Mouse (Mus musculus): ENCODE results near the gene Xlr5b. TPM values are rescaled to one million over a fixed set of nuclear protein-coding genes. Genes with fewer than 3 reads are reported as not detected.
"Not testable (repeated sequence)": the region's sequence is repeated elsewhere in the genome, so short reads cannot be mapped to it uniquely, and the experiment has no call there.

The Xlr5b gene
- polyA plus RNA-seq (2015; fragmentation: Nextera tagmentation; extraction: Ambion mirVana), result not detected in 2 replicates

DNA sequence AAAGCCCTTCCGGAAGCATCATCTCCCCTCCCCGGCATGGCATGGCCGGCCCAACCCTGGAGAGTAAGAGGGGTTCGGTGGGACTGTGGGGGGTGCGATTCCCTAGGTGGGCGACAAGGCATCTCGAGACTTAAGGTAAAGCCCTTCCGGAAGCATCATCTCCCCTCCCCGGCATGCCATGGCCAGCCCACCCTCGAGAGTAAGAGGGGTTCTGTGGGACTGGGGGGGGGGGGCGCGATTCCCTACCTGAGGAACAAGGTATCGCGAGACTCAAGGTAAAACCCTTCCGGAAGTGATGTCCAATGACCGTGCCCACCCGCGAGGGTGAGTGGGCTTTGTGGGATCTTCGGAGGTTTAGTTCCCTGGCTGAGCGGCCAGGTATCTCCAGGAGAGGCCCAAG, at the start of gene Xlr5b:
Xlr5b (plus strand) TSS at position 301 of the 400 bp plus-strand sequence.
- not testable (repeated sequence) for H3K36me3 ChIP-seq (ENCODE audit: insufficient read depth, low read length); H3K4me1 ChIP-seq (ENCODE audit: insufficient read depth, low read depth, low read length); H3K9me3 ChIP-seq (ENCODE audit: low read length); DNase-seq (ENCODE audit: low spot score); ATAC-seq; H3K27ac ChIP-seq (ENCODE audit: low read length); H3K4me2 ChIP-seq (replicated peaks; ENCODE audit: low read depth, low read length); H3K27me3 ChIP-seq (replicated peaks; ENCODE audit: insufficient read depth, low read length); H3K4me3 ChIP-seq (ENCODE audit: low read depth, low read length); H3K9ac ChIP-seq (replicated peaks; ENCODE audit: low read depth)
- no CpG with 5 or more reads among the region's 20 CpGs for WGBS

DNA sequence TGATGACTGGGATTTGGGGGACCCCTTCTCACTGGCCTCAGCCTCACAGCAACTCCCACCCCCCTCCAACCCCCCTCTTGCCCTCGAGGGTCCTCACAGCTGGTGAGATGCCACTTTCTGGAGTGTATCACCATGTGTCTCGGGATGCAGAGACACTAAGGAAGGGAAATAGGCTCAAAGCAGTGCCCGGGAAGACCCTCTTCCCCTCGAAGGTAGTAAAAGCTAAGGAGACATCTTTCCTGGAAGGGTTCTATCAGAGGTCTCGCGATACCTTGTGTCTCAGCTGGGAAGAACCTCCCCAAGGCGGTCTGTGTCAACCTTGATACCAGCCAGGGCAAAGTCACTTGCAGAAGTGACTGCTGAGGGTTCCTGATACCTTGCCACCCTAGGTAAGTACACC, 31.8 kb upstream of the Xlr5b start, which contains the start of gene Gm14685:
Gm14685 (plus strand) TSS at position 301 of the 400 bp plus-strand sequence.
- not testable (repeated sequence) for H3K27ac ChIP-seq (ENCODE audit: low read length); H3K9ac ChIP-seq (replicated peaks; ENCODE audit: low read depth); H3K4me3 ChIP-seq (ENCODE audit: low read depth, low read length); DNase-seq (ENCODE audit: low spot score); H3K4me1 ChIP-seq (ENCODE audit: insufficient read depth, low read depth, low read length); ATAC-seq; H3K36me3 ChIP-seq (ENCODE audit: insufficient read depth, low read length); H3K9me3 ChIP-seq (ENCODE audit: low read length); H3K4me2 ChIP-seq (replicated peaks; ENCODE audit: low read depth, low read length); H3K27me3 ChIP-seq (replicated peaks; ENCODE audit: insufficient read depth, low read length)
- WGBS, result no CpG with 5 or more reads among the region's 7 CpGs

DNA sequence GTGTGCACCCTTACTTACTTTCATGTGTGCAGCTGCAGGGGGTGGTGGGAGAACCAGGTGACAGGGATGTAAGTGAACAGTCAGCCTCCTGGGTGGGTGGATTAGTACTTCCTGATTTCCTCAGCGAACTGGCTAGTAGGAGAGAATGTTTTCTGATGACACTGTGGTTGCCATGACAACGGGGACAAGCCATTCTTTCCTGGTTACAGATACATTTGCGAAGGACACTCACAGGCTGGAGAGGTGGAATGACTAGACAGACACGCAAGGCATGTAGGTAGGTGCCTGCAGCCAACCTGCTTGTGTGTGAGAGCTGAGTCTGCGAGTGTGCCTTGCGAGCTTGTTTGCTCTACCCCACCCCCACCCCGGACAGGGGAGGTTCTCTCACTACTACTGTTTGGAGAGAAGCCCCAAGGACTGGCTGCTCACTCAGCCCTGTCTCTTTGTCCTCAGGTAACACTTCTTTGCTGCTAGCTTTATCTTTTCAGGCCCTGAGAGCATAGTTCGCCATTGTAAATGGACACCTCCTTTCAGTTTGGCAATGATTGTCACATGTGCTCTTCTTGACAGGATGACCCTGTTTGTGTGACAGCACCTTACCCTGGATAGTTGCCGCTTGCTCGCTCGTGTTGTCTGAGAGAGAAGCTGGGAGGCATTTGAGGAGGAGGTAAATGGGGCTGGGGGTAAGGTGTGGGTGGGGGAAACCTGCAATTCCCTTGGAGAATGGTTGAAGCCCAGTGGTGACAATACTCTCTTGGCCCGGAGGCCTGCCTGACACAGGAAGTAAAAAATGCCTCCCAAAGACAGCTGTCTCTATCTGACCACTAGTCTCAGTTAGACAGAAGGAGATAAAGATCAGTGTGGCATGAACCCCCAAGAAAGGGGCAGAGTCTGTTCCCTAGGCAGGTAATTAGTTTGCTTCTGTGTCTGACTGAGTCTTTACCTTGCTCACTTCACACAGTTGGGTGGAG, 25.5 kb upstream of the Xlr5b start:
- H3K27me3 ChIP-seq (replicated peaks; ENCODE audit: insufficient read depth, low read length); H3K4me3 ChIP-seq (ENCODE audit: low read depth, low read length); H3K27ac ChIP-seq (ENCODE audit: low read length); H3K4me1 ChIP-seq (ENCODE audit: insufficient read depth, low read depth, low read length); H3K9me3 ChIP-seq (ENCODE audit: low read length); DNase-seq (ENCODE audit: low spot score); H3K4me2 ChIP-seq (replicated peaks; ENCODE audit: low read depth, low read length); H3K9ac ChIP-seq (replicated peaks; ENCODE audit: low read depth); H3K36me3 ChIP-seq (ENCODE audit: insufficient read depth, low read length): not testable (repeated sequence)
- WGBS, result no CpG with 5 or more reads among the region's 12 CpGs
- peak; percentile 85 for ATAC-seq

DNA sequence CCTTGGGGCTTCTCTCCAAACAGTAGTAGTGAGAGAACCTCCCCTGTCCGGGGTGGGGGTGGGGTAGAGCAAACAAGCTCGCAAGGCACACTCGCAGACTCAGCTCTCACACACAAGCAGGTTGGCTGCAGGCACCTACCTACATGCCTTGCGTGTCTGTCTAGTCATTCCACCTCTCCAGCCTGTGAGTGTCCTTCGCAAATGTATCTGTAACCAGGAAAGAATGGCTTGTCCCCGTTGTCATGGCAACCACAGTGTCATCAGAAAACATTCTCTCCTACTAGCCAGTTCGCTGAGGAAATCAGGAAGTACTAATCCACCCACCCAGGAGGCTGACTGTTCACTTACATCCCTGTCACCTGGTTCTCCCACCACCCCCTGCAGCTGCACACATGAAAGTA, 5.4 kb upstream of the Xlr5b start:
- not testable (repeated sequence) for H3K4me3 ChIP-seq (ENCODE audit: low read depth, low read length); DNase-seq (ENCODE audit: low spot score); H3K36me3 ChIP-seq (ENCODE audit: insufficient read depth, low read length); H3K27ac ChIP-seq (ENCODE audit: low read length); H3K4me2 ChIP-seq (replicated peaks; ENCODE audit: low read depth, low read length); H3K27me3 ChIP-seq (replicated peaks; ENCODE audit: insufficient read depth, low read length); H3K4me1 ChIP-seq (ENCODE audit: insufficient read depth, low read depth, low read length); H3K9ac ChIP-seq (replicated peaks; ENCODE audit: low read depth); H3K9me3 ChIP-seq (ENCODE audit: low read length)
- WGBS, result no CpG with 5 or more reads among the region's 7 CpGs
- peak; percentile 85 for ATAC-seq

DNA sequence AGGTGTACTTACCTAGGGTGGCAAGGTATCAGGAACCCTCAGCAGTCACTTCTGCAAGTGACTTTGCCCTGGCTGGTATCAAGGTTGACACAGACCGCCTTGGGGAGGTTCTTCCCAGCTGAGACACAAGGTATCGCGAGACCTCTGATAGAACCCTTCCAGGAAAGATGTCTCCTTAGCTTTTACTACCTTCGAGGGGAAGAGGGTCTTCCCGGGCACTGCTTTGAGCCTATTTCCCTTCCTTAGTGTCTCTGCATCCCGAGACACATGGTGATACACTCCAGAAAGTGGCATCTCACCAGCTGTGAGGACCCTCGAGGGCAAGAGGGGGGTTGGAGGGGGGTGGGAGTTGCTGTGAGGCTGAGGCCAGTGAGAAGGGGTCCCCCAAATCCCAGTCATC, 754 bp downstream of the Xlr5b start, which contains the start of gene DXBay18:
DXBay18 (minus strand) TSS at position 101 of the 400 bp plus-strand sequence.
- not testable (repeated sequence) for H3K27me3 ChIP-seq (replicated peaks; ENCODE audit: insufficient read depth, low read length); DNase-seq (ENCODE audit: low spot score); H3K4me3 ChIP-seq (ENCODE audit: low read depth, low read length); H3K27ac ChIP-seq (ENCODE audit: low read length); H3K9me3 ChIP-seq (ENCODE audit: low read length); ATAC-seq; H3K4me1 ChIP-seq (ENCODE audit: insufficient read depth, low read depth, low read length); H3K36me3 ChIP-seq (ENCODE audit: insufficient read depth, low read length); H3K9ac ChIP-seq (replicated peaks; ENCODE audit: low read depth); H3K4me2 ChIP-seq (replicated peaks; ENCODE audit: low read depth, low read length)
- WGBS, result no CpG with 5 or more reads among the region's 7 CpGs

DNA sequence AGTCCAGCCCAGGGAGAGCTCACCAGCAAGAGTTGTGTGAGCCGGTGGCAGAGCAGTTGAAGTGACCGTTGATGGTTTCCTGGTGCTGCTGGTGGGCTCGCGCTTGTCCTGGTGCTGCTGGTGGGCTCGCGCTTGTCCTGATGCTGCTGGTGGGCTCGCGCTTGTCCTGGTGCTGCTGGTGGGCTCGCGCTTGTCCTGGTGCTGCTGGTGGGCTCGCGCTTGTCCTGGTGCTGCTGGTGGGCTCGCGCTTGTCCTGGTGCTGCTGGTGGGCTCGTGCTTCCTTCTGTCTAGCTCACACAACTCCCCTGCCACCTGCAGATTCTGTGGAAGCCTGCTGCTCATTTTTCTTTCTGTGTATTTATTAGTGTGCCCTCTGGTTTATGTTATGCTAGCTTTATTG, 28.3 kb downstream of the Xlr5b start, which contains the start of gene Spin2d:
Spin2d (minus strand) TSS at position 101 of the 400 bp plus-strand sequence.
- not testable (repeated sequence) for H3K4me3 ChIP-seq (ENCODE audit: low read depth, low read length); H3K27ac ChIP-seq (ENCODE audit: low read length); ATAC-seq; H3K36me3 ChIP-seq (ENCODE audit: insufficient read depth, low read length); H3K9me3 ChIP-seq (ENCODE audit: low read length); H3K27me3 ChIP-seq (replicated peaks; ENCODE audit: insufficient read depth, low read length); DNase-seq (ENCODE audit: low spot score); H3K4me1 ChIP-seq (ENCODE audit: insufficient read depth, low read depth, low read length); H3K9ac ChIP-seq (replicated peaks; ENCODE audit: low read depth); H3K4me2 ChIP-seq (replicated peaks; ENCODE audit: low read depth, low read length)
- 47% methylated on average over 3 of the region's 15 CpGs for WGBS

DNA sequence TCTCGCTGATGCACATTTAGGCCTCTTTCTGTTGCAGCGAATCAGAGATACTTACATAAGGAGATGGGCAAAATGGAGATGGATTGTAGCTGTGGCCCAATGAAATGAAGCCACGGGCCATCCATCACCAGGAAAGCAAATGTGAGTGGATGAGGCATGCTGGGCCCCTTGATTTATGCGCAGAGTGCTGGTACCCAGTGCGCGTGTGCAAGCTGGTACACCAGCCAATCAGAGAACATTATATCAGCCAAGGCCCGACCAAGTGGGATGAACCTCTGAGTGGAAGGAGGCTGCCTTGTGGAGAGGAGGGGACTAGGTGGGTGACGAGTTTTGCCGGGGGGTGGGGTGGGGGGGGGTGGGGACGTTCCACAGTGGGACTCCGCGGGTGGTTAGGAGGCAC, 43.3 kb downstream of the Xlr5b start, which contains the start of gene Xlr3b:
Xlr3b (plus strand) TSS at position 274 of the 400 bp plus-strand sequence.
- not testable (repeated sequence) for H3K4me1 ChIP-seq (ENCODE audit: insufficient read depth, low read depth, low read length); H3K4me3 ChIP-seq (ENCODE audit: low read depth, low read length); H3K9me3 ChIP-seq (ENCODE audit: low read length); H3K36me3 ChIP-seq (ENCODE audit: insufficient read depth, low read length); H3K27ac ChIP-seq (ENCODE audit: low read length); H3K9ac ChIP-seq (replicated peaks; ENCODE audit: low read depth); H3K27me3 ChIP-seq (replicated peaks; ENCODE audit: insufficient read depth, low read length); H3K4me2 ChIP-seq (replicated peaks; ENCODE audit: low read depth, low read length)
- DNase-seq (ENCODE audit: low spot score) (peak; percentile 4), ATAC-seq (peak; percentile 14; the same call in 1 of the 2 replicates)
- 80% methylated on average over 7 of the region's 12 CpGs for WGBS

Other genes with a start within 250 kb of the Xlr5b start
- 63.3 and 65.0 TPM in 2 replicates for gene Cetn2, start 230.4 kb upstream of the Xlr5b start, polyA plus RNA-seq (2015; fragmentation: Nextera tagmentation; extraction: Ambion mirVana)
- gene Nsdhl, start 230.2 kb upstream of the Xlr5b start, polyA plus RNA-seq (2015; fragmentation: Nextera tagmentation; extraction: Ambion mirVana), result 16.4 and 18.2 TPM in 2 replicates
- 5.7 and 8.2 TPM in 2 replicates for gene Zfp185, start 161.5 kb upstream of the Xlr5b start, polyA plus RNA-seq (2015; fragmentation: Nextera tagmentation; extraction: Ambion mirVana)
- 0.05 and 0.10 TPM in 2 replicates for gene Pnma5, start 111.7 kb upstream of the Xlr5b start, polyA plus RNA-seq (2015; fragmentation: Nextera tagmentation; extraction: Ambion mirVana)
- not detected in 2 replicates for gene Pnma3, start 84.0 kb upstream of the Xlr5b start, polyA plus RNA-seq (2015; fragmentation: Nextera tagmentation; extraction: Ambion mirVana)
- gene Xlr4a, start 66.3 kb upstream of the Xlr5b start, polyA plus RNA-seq (2015; fragmentation: Nextera tagmentation; extraction: Ambion mirVana), result 0.36 and 0.69 TPM in 2 replicates
- gene Xlr3a, start 51.7 kb upstream of the Xlr5b start, polyA plus RNA-seq (2015; fragmentation: Nextera tagmentation; extraction: Ambion mirVana), result 0.32 and 0.74 TPM in 2 replicates
- gene Gm14685, start 31.7 kb upstream of the Xlr5b start, polyA plus RNA-seq (2015; fragmentation: Nextera tagmentation; extraction: Ambion mirVana), result 0.15 and 0.42 TPM in 2 replicates
- gene DXBay18, start 654 bp downstream of the Xlr5b start, polyA plus RNA-seq (2015; fragmentation: Nextera tagmentation; extraction: Ambion mirVana), result 0.13 TPM in 1 of 2 replicates, not detected in the other
- gene Spin2d, start 28.2 kb downstream of the Xlr5b start, polyA plus RNA-seq (2015; fragmentation: Nextera tagmentation; extraction: Ambion mirVana), result not detected in 2 replicates
- 1.7 and 3.7 TPM in 2 replicates for gene Xlr3b, start 43.4 kb downstream of the Xlr5b start, polyA plus RNA-seq (2015; fragmentation: Nextera tagmentation; extraction: Ambion mirVana)
- gene Xlr4b, start 65.5 kb downstream of the Xlr5b start, polyA plus RNA-seq (2015; fragmentation: Nextera tagmentation; extraction: Ambion mirVana), result 0.19 and 0.78 TPM in 2 replicates
- gene F8a, start 79.5 kb downstream of the Xlr5b start, polyA plus RNA-seq (2015; fragmentation: Nextera tagmentation; extraction: Ambion mirVana), result 15.4 and 16.1 TPM in 2 replicates
- 0.50 TPM in 1 of 2 replicates, not detected in the other for gene Xlr4c, start 94.3 kb downstream of the Xlr5b start, polyA plus RNA-seq (2015; fragmentation: Nextera tagmentation; extraction: Ambion mirVana)
- gene Xlr3c, start 116.6 kb downstream of the Xlr5b start, polyA plus RNA-seq (2015; fragmentation: Nextera tagmentation; extraction: Ambion mirVana), result not detected in 2 replicates
- gene Xlr5a, start 144.2 kb downstream of the Xlr5b start, polyA plus RNA-seq (2015; fragmentation: Nextera tagmentation; extraction: Ambion mirVana), result not detected in 2 replicates
- not detected in 2 replicates for gene Xlr5c, start 144.2 kb downstream of the Xlr5b start, polyA plus RNA-seq (2015; fragmentation: Nextera tagmentation; extraction: Ambion mirVana)
- gene Gm45015, start 188.0 kb downstream of the Xlr5b start, polyA plus RNA-seq (2015; fragmentation: Nextera tagmentation; extraction: Ambion mirVana), result not detected in 2 replicates
- gene Zfp275, start 193.8 kb downstream of the Xlr5b start, polyA plus RNA-seq (2015; fragmentation: Nextera tagmentation; extraction: Ambion mirVana), result 3.6 and 4.3 TPM in 2 replicates
- gene Gm18336, start 249.9 kb downstream of the Xlr5b start, polyA plus RNA-seq (2015; fragmentation: Nextera tagmentation; extraction: Ambion mirVana), result not detected in 2 replicates

Measured in lung, postnatal 0 days (tissue).